Mouse (Mus musculus): Measurements from ENCODE around the gene Eif3a.

Gene Eif3a

DNA sequence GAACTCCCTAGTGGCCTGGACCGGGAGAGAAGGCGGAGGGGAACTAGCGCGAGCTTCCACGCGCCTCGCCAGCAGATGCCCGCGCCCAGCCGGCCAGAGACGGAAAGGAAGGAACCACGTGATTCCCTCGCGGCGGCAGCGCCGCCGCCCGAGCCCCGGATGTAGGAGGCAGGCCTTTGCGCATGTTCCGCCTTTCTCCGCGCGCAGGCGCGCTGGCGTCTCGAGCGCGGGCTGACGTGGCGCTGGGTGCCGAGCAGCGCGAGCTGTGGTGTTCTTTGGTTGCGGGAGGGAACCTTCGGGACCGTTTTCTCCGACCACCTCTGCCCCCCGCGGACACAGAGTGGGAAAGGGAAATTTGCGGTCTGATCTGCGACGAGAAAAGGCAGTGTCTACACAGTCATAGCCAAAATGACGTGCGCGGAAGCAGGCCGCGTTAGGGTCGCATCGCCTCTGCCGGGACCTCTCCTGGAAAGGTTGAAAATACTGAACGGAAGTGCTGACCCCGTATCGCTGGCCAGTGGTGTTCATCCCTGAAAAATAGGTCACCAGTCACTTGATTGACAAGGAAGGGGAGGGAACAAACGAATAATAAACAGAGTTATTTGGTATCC, at the start of gene Eif3a:
Gene Eif3a (minus strand): TSS at position 108 of the 611 bp plus-strand sequence.
- peak; percentile 92 to 94 for DNase-seq

DNA sequence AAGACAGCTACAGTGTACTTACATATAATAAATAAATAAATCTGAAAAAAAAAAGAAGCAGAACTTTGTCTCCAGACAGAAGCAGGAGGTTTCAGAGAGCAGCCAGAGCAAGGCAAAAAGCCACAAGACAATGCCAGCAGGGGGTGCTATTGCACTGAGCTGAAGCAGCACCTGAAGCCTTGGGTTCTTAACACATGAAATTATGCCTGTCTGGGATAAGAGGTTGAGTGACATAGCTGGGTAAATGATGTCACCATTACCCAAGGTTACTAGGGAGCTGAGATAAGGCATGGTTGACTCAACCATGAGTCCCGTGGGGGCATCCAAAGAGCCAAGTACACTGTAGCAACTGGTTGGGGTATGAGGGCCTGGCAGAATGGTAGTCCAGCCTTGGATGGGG, 47.3 kb upstream of the Eif3a start:
- peak; percentile 33 to 66 for DNase-seq

DNA sequence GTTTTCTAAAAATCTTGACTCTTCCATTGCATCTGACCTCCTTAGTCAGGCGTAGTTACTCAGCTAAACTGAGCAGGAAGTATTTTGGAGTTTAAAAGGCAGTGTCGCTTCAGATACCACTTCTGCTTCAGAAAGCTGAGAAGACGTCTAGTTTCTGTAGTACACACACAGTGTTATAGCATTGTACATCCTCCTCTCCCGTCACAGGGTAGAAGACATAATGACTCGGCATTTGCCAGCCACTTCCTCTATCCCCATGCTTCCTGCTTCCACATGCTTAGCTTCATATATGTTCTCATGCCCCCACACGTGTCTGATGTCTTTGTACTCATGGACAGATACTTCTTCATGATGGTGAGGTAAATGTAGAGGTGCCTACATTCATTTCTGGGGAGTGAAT, 28.2 kb upstream of the Eif3a start:
- no peak for DNase-seq

DNA sequence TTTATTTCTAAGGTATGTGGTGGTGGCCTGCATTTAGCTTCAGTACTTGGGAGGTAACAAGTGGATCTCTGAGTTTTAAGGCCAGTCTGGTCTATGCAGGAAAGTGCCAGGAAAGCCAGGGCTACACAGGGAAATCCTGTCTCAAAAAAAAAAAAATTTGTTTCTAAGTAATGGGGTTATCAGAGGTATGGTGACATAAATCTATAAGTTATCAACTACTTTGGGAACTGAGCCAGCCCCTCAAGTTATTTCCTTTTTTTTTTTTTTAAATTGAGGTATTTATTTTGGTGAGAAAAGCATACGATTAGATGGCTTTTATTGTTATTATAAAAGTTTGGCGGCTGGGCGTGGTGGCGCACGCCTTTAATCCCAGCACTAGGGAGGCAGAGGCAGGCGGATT, 22.7 kb upstream of the Eif3a start:
- DNase-seq = no peak

DNA sequence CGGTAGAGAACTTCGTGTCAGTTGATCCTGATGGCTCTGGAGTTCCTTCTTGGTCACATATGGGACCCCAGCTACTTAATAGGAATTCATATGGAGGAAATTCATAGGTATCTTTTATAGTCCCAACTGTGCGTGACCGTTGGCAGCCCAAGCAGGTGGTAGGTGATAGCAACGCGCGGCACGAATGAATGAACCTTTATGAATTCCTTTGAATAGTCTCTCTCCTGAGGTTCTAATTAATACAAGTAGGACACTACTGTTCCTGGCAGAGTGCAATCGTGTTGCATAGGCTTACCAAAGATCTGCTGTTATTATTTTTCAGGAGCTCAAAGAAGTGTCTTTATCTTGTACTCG, 21.6 kb upstream of the Eif3a start:
- DNase-seq = no peak

DNA sequence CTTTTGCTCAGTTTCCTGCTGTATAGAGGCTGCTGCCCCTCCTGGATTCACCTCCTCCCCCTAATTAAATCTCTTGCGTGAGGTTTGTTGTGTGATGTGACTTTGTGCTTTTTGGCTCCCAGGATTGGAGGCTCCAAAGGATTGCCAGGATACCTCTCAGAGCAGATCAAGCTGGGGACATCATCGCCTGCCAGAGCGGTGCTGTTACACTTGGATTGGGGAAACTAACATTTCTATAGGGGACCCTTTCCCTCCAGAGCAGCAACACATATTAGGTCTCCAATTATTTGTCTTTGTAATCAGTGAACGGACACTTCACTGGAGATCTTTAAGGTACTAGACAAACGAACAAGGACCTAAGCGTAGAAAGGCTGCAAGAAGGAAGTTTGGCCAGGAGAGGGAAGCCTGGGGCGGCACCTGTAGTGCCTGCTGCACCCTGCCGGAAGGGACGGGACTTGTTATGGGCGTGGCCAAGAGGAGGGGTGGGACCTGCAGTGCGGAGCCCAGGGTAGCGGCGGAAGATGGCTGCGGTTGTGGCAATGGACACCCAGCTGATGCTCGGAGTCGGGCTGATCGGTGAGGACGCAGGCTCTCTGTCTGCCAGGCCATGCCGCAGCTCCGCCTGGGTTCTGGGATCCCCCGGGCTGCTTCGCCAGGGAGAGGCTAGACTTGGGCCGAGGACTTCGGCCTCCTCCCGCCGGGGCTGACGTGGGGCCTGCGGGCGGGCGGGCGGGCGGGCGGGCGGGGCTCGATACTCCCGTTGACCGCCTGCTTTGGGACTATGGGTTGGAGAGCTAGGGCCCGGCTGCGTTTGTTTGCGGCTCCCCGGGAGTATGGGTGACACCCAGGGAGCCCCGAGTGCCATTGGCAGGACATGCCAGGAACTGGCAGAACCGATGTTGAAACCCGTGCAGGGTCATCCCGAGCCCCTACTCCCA, 20.9 kb upstream of the Eif3a start, which contains the start of gene Fam45a:
Gene Fam45a (plus strand): TSS at position 488 of the 938 bp plus-strand sequence.
- DNase-seq = peak; percentile 92

DNA sequence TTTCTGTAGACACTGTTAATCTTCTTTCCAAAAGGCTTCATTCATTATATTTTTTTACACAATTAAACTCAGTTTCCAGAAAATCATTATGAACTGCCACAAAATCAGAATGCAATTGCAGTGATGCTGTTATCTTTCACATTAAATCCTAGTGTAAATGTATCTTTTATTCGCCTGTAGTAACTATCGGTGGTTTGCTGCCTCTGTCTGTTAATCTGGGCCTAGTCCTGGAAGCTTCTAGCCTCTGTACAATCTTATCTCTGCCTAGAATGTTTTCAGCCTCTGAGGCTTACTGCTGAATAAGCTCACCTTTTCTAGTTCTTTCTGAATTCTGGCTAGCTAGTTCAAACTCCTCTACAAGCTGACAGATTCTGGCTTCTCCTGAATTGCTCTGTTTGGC, 19.5 kb upstream of the Eif3a start:
- DNase-seq = no peak

DNA sequence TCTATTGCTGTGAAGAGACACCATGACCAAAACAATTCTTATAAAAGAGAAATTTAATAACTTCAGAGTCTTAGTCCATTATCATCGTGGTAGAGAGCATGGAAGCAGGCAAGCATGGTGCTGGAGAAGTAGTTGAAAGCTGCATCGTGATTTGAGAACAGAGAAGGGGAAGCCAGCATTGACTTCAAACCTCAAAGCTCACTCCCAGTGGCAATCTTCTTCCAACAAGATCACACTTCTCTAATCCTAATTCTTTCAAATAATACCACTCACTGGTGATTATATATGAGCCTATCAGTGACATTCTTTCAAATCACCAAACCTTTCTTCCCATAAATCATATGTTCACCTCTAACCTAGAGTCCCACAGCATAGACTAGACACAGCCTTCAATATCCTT, 14.4 kb upstream of the Eif3a start:
- no peak for DNase-seq

DNA sequence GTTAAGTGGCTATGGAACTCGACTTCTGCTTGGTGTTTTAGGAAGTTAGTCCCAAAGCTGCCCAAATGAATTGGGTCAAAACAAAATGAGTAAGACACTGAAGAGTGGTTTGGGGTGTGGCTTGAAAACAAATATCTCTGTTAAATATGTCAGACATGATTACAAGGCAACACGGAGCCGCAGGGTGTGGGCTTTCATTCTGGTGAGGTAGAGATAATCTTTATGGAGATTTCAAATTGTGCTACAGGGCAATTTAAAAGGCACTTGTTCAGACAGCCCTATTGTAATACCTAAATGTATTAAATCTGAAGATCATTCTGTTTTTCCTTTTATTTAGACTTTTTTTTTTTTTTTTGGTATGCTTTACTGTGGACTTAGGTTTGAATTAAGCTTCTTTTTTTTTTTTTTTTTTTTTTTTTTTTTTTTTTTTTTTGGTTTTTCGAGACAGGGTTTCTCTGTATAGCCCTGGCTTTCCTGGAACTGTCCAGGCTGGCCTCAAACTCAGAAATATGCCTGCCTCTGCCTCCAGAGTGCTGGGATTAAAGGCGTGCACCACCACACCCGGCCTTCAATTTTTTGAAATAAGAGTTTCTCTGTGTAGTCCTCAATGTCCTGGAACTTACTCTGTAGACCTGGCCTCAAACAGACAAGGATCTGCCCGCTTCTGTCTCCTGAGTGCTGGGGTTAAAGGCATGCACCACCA, 9.6 kb upstream of the Eif3a start:
- DNase-seq = no peak

DNA sequence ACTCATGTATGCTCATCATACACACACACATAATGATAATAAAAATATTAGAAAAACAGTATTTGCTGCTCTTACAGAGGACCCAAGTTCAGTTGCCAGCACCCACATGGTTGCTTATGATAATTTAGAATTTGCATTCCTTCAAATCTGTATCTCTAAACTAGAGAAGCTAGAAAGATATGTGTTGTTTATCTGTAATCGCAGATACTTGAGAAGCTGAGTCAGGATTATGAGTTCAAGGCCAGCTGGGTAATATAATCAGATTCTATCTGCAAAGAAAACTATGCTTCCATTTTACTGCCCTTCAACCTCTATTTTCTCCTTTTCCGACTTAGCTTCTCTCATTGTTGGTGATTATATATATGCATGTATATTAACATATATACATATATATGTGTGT, 7.0 kb upstream of the Eif3a start:
- DNase-seq = no peak

DNA sequence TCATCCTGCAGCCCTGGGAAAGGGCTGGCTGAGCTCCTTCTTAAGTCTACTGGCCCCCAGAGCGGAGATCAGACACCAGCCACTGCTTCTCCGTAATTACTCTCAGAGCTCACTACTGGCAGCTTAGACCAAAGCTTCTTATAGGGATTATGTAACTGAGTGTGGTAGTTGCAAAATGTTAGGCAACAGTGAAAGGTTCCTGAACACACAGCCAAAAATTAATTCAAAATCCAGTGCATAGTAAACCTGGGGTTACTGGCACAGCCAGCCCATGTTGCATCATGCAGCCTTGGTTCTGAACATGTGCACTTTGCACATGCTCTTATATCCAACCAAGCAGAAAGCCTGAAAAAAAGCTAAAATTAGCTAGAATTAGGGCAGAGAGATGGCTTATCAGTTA, 4.8 kb upstream of the Eif3a start:
- DNase-seq = peak; percentile 12 to 22

DNA sequence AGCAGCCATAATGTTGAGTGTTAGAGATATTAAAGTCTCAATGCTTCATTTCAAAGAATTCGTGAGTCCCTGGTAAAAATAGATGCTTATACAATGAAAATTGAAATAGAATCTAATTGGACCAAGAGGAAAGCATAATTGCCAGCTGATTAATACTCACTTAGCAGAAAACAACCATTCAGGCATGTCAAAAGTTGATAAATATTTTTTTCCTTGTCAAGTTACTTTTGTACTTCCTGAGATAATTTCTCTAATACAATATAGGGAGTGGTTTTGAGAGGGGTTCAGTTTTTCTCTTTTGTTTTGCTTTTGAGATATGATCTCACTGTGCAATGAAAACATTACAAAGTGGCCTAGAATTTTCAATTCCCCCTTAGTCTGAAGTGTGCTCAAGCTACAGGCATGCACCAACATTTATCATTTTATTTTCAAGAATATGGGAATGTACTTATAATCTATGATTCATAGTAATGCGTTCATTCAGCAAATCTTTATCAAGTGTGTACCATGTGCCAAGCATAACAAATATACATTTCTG, 2.8 kb upstream of the Eif3a start:
- no peak for DNase-seq

DNA sequence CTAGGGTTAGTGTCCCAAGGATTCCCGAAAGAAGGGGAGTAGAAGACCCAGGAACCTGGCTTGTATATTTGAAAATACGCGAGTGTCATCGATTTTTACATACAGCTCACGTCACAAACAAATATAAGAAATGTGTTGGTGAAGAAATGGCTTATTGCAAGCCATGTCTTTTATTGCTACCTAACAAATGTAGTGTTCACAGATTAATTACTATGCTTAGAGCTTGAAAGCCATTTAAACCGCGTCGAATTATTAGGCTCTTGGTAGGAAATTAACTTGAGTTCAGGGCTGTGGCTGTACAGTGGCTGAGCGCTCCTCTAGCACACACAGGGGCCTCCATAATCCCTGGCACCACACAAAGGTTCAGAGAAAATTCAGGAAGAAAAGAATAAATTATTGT, 706 bp upstream of the Eif3a start:
- DNase-seq = no peak

DNA sequence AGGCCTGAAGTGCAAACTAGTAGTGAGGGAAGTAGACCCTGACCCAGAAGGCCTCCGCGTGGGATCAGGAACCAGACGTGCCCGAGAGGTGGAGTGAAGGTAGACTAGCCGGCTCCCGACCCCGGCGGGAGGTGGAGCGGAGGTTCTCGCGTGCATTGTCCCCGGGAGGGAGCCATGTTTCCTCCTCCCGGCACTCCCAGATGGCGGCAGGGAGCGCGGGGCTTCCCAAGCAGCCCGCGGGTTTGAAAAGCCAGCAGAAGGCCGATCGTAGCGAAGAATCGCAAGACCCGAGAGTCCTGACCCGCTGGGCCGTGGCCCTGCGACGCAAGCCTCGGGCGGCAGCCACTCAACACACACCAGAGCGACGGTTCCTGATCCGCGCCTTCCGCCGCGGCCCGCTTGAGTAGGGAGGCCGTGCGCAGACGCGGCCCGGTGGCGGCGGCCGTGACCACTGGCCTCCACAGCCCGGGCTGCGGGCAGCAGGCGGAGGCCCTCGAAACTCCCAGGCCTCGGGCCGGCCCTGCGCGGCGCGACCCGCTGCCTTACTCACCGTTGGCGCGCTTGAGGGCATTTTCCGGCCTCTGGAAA, 445 bp downstream of the Eif3a start:
- peak; percentile 50 to 58 for DNase-seq

DNA sequence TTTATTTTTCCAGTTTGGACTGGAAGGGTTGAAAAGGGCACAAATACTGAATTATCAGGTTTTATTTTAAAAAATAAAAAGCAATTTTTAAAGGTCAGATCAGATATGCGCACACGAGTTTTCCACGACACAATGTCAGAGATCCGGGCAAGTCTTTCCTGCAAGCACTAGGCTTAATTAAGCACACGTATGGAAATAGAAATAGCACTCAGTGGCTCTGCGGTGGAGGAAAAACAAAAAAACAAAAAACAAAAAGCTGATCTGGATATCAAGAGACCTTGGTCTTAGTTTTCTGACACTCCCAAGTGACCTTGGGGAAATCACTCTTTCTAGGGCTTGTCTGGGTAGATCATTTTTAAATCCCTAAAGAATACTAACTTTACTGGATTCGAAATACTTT, 1.0 kb downstream of the Eif3a start:
- no peak for DNase-seq

DNA sequence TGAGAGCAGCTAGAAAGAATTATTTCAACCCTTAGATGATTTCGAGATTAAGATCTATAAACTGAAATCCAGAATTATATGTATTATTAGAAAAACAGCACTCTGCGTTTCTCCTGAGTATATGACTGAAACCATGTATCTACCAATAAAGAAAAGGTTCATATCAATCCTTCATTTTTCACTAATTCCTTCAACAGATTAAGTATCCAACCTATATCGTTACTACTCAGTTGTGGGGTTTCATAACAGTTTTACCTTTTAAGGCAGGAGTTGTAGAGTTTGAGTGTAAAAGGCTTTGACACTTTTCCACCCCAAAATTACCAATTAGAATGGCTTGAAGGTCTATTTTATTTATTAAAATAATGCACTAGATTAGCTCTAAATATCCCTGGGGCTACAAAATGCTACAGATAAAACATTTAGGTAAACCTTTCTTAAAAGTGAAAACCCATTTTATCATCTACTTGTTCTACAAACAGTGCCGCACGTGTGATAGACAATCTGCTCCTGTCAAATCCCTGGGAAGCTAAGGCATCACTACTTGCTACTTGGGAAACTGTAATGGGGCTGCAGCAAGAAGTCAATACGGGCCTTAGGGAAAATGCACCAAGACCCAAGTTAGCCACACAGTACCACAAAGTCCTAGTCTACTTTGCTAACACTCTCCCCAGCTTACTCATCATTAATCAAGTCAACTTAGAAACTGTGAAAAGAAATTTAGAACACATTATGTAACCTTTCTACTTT, 2.1 kb downstream of the Eif3a start:
- no peak for DNase-seq

DNA sequence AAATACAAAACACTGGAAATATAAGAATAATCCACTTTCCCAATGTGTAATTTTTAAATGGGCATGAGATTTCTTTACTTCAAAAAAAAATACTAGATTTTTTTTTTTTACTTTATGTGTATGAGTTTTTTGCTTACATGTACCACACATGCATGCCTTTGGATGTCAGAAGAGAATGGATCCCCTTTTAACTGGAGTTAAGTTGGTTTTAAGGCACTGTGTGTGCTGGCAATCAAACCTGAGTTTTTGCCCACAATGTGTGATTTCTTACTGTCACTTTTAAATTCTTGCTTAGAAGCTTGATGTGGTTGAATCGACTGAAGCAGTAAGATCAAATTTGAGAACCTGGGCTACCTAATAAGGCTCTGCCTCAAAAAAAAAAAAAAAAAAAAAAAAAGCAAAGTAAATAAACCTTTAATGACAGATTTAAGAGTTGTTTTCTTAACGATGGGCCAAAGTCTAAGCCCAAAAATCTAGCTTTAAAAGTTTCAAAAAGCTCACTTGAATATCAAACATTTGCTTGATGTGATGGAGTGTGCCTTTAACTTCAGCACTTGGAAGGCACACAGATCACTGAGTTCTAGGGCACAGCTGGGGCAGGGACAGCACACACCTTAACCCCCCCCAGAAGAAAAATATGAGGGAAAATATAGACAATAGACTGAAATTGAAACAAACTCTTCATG, 2.9 kb downstream of the Eif3a start:
- no peak for DNase-seq

DNA sequence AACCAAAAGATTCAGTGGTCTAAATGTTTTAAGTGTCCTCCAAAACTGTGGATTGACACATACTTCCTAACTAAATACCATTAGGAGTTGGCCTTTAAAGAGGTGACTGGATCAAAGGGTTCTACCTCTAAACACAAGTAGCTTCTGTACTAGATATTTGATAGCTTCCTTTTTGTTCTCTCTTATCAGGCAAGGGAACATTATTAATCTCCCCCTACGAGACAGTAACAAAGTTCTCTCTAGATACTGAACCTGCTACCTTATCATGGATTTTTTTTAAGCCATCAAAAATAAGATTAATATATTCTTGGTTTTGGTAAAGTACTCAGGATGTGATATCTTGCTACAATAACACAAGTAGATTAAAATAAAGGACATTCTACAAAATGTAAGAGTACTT, 5.7 kb downstream of the Eif3a start:
- DNase-seq = no peak

DNA sequence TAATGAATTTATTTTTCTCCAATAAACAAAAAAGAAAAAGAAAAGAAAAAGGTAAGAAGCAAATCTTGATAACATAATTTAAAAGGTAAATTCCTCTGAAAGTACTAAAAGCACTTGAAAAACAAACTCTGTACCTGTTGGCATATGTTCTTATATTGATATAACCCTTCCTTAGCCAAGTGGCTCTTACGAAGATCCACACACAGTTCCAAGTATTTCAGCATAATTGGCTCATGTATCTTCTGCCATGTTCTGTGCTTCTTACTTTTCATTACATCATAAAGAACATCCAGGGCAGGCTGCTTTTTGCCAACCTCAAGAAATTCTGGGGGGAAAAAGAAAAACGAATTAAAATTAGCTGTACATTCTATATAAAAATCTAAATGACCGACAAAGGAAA, 8.4 kb downstream of the Eif3a start:
- DNase-seq = no peak

DNA sequence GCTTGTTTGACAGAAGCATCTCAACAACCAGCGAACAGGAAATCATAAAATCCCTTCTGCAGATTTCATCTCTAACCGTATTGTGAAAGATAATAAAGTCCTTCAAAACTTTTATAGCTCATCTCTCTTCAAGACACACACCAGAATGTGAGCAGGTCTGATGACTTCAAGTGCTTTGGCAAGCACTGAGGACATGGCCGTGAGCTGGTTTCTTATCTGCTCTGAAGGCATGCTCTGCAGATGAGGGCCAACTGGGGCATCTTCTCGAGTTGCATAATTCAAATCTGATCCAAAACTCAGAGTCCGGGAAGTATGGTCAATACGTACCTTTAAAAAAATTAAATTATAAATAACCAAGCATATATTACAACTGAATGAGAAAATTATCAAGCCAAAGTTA, 17.1 kb downstream of the Eif3a start:
- no peak for DNase-seq

DNA sequence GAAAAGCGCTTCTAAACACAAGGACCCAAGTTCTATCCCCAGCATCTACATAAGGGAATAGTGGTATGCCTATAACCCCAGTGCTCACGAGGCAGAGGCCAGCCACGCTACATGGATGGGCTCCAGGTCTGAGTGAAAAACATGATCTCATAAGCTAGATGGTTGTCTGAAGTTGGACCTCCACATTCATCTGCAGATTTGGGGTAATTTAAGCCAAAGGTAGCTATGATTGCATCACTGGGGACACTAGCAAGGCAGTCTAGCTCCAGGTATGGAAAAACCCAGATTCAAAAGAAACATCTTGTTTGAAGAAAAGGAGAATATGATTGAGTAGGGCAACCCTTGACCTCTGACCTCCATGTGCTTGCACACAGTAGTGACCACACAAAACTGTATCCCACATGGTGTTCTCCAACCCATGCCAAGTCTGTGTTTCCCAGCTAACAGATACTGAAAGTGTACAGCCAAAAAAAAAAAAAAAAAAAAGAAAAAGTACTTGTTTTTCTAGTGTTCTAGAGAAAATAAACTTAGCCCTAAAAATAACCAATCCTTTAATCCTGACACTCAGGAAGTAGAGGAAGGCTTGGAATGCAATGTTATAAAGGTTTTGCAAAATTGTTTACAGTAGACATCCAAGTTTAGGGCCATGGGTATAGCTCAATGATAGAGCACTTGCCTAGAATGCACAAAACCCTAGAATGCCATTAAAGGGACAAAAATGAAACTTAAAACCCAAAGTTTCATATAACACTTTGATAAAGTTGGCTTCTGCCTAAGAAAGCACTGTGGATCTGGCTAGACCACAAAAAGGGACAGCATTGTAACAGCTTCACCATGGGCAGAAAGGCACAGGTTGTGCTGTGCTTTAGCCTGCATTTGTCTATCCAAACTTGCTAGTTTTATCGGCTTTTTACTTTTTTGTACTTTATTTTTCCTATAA, 31.3 kb downstream of the Eif3a start:
- DNase-seq = no peak
